Mouse (Mus musculus) gastrocnemius, postnatal 36 days (tissue): Measurements from ENCODE around the gene Mxd3. TPM values are rescaled to one million over a fixed set of nuclear protein-coding genes. Genes with fewer than 3 reads are reported as not detected.

Experiments
- DNase-seq, 2 experiments: peaks; one replicate each; pipeline ENCODE4 v3.0.0; 2022
- intact Hi-C: fragments of 180-260 bp; cut with DNase I; formaldehyde crosslinking; loops from one replicate; pipeline ENCODE4 v1.15.1; 2025
- total RNA-seq, 2 experiments: library from RNA; stranded (reverse); gene quantifications; 2 replicates each; pipeline ENCODE4 v1.2.3; 2021

The Mxd3 gene
- total RNA-seq, 2 experiments from 2014 or later = 0.38 to 0.54 TPM

- no peak for DNase-seq
- intact Hi-C loops = no loop called here
These were observed 52.4 kb downstream of the Mxd3 start for GRCm38 (mm10) chr13:55277203-55277602.

Other genes starting within 250 kb of the Mxd3 start
- gene Uimc1, start 229.5 kb downstream of the Mxd3 start, total RNA-seq = 10 to 100 TPM; 10.6 to 11.4 TPM
- gene Zfp346, start 224.5 kb downstream of the Mxd3 start, total RNA-seq = 10 to 100 TPM; 10.1 to 11.8 TPM
- not detected for gene Gm17617, start 196.3 kb downstream of the Mxd3 start, total RNA-seq
- 1 to 10 TPM; 2.3 to 2.9 TPM for gene Fgfr4, start 177.2 kb downstream of the Mxd3 start, total RNA-seq
- 10 to 100 TPM; 45.7 to 50.8 TPM for gene Nsd1, start 120.0 kb downstream of the Mxd3 start, total RNA-seq
- gene Prelid1, start 9.3 kb downstream of the Mxd3 start, total RNA-seq = 10 to 100 TPM; 21.6 to 23.6 TPM
- gene Rab24, start 7.9 kb downstream of the Mxd3 start, total RNA-seq = 10 to 100 TPM; 27.0 to 30.9 TPM
- 10 to 100 TPM; 34.5 to 36.2 TPM for gene Lman2, start 33.0 kb upstream of the Mxd3 start, total RNA-seq
- gene Rgs14, start 39.9 kb upstream of the Mxd3 start, total RNA-seq = under 1 TPM; 0.27 to 0.48 TPM
- not detected for gene Slc34a1, start 68.4 kb upstream of the Mxd3 start, total RNA-seq
- not detected for gene Pfn3, start 85.4 kb upstream of the Mxd3 start, total RNA-seq
- not detected for gene F12, start 97.0 kb upstream of the Mxd3 start, total RNA-seq
- 10 to 100 TPM in 1 of 2 experiments, 1 to 10 TPM in 1; 9.1 to 10.8 TPM for gene Grk6, start 115.2 kb upstream of the Mxd3 start, total RNA-seq
- under 1 TPM; 0.62 to 0.77 TPM for gene Prr7, start 134.4 kb upstream of the Mxd3 start, total RNA-seq
- gene Dbn1, start 158.3 kb upstream of the Mxd3 start, total RNA-seq = 1 to 10 TPM; 7.7 TPM
- 100 to 1,000 TPM; 605 to 719 TPM for gene Pdlim7, start 183.9 kb upstream of the Mxd3 start, total RNA-seq
- gene Dok3, start 199.5 kb upstream of the Mxd3 start, total RNA-seq = 1 to 10 TPM in 1 of 2 experiments, under 1 TPM in 1; 0.74 to 1.2 TPM
- gene Ddx41, start 206.8 kb upstream of the Mxd3 start, total RNA-seq = 10 to 100 TPM in 1 of 2 experiments, 1 to 10 TPM in 1; 9.3 to 10.3 TPM
- gene Fam193b, start 241.3 kb upstream of the Mxd3 start, total RNA-seq = 10 to 100 TPM in 1 of 2 experiments, 1 to 10 TPM in 1; 9.6 to 13.4 TPM
- gene Tmed9, start 243.9 kb upstream of the Mxd3 start, total RNA-seq = 10 to 100 TPM; 61.4 to 63.3 TPM